Mouse (Mus musculus) adipocyte (in vitro differentiated cells): ENCODE results near the gene Kalrn.

Experiments
- DNase-seq: peaks from one replicate; pipeline ENCODE4 v3.0.0-alpha.2; 2016; ENCODE audit warnings: low spot score

The Kalrn gene

GRCm38 (mm10) chr16:34351575-34352150 lies 221.7 kb downstream of the Kalrn start:
- DNase-seq, result peak; percentile 18

GRCm38 (mm10) chr16:34347574-34347973 lies 225.8 kb downstream of the Kalrn start:
- no peak for DNase-seq

- DNase-seq, result no peak
These were observed 228.1 kb downstream of the Kalrn start for GRCm38 (mm10) chr16:34344895-34345876.

GRCm38 (mm10) chr16:34343968-34344367 lies 229.4 kb downstream of the Kalrn start:
- DNase-seq, result peak; percentile 77

- no peak for DNase-seq
These were observed 230.2 kb downstream of the Kalrn start for GRCm38 (mm10) chr16:34343161-34343560.

- no peak for DNase-seq
These were observed 230.8 kb downstream of the Kalrn start for GRCm38 (mm10) chr16:34342369-34343160.

- DNase-seq, result no peak
These were observed 238.4 kb downstream of the Kalrn start for GRCm38 (mm10) chr16:34334919-34335318.

- DNase-seq, result no peak
These were observed 241.7 kb downstream of the Kalrn start for GRCm38 (mm10) chr16:34331630-34332029.

GRCm38 (mm10) chr16:34329876-34330275 lies 243.5 kb downstream of the Kalrn start:
- DNase-seq, result no peak

- DNase-seq, result no peak
These were observed 243.9 kb downstream of the Kalrn start for GRCm38 (mm10) chr16:34329431-34329873.

- no peak for DNase-seq
These were observed 245.4 kb downstream of the Kalrn start for GRCm38 (mm10) chr16:34327890-34328289.

GRCm38 (mm10) chr16:34325869-34326268 lies 247.5 kb downstream of the Kalrn start:
- DNase-seq, result no peak

GRCm38 (mm10) chr16:34325161-34325560 lies 248.2 kb downstream of the Kalrn start:
- DNase-seq, result no peak

- DNase-seq, result no peak
These were observed 248.6 kb downstream of the Kalrn start for GRCm38 (mm10) chr16:34324735-34325134.

GRCm38 (mm10) chr16:34323496-34323895 lies 249.8 kb downstream of the Kalrn start:
- DNase-seq, result no peak

- peak; percentile 55 for DNase-seq
These were observed 250.8 kb downstream of the Kalrn start for GRCm38 (mm10) chr16:34322546-34322945.

- peak; percentile 9 for DNase-seq
These were observed 252.1 kb downstream of the Kalrn start for GRCm38 (mm10) chr16:34321066-34321790.

GRCm38 (mm10) chr16:34320023-34320800 lies 253.1 kb downstream of the Kalrn start:
- no peak for DNase-seq

- no peak for DNase-seq
These were observed 256.2 kb downstream of the Kalrn start for GRCm38 (mm10) chr16:34317110-34317509.

GRCm38 (mm10) chr16:34316253-34316652 lies 257.1 kb downstream of the Kalrn start:
- DNase-seq, result no peak

- DNase-seq, result no peak
These were observed 259.3 kb downstream of the Kalrn start for GRCm38 (mm10) chr16:34314071-34314470.
